Mouse (Mus musculus) CH12.LX (cell line): ENCODE data around the gene Arhgef11. TPM values are rescaled to one million over a fixed set of nuclear protein-coding genes. Genes with fewer than 3 reads are reported as not detected.

ENCODE experiments used
- DNase-seq: peaks from one replicate; pipeline ENCODE4 v3.0.0-alpha.2; 2013; ENCODE audit errors: extremely low read depth
- H3K27ac ChIP-seq: 2 replicates; pipeline ENCODE4 v1.5.1; 2012; ENCODE audit warnings: low read depth, mild to moderate bottlenecking, control low read depth, moderate library complexity; ENCODE audit not compliant: insufficient read depth
- H3K27me3 ChIP-seq: replicated peaks from 2 replicates; pipeline ENCODE3; 2012; ENCODE audit warnings: inconsistent platforms
- H3K36me3 ChIP-seq, 2 experiments: replicated peaks in 1 of 2; 2 replicates each; pipeline versions ENCODE3 to v1.6.1; 2012; ENCODE audit warnings: inconsistent platforms in 1 of 2, low read length in 1 of 2, mild to moderate bottlenecking in 1 of 2, mixed read lengths in 1 of 2, moderate library complexity in 1 of 2; ENCODE audit not compliant: control insufficient read depth in 1 of 2, insufficient read depth in 1 of 2
- H3K4me1 ChIP-seq, 2 experiments: 2 replicates each; pipeline ENCODE4 v1.6.1; 2012; ENCODE audit warnings: inconsistent platforms in 1 of 2, moderate library complexity in 1 of 2; ENCODE audit not compliant: insufficient read depth in 2 of 2, control insufficient read depth in 1 of 2
- H3K4me2 ChIP-seq: 2 replicates; pipeline ENCODE4 v1.6.1; 2012; ENCODE audit warnings: low read depth, mild to moderate bottlenecking, control low read depth; ENCODE audit not compliant: poor library complexity, insufficient read depth, severe bottlenecking
- H3K4me3 ChIP-seq, 3 experiments: fragments of 150-350 bp in 1 of 3; sonication (generic) in 1 of 3; replicated peaks in 1 of 3; 2 replicates each; pipeline versions ENCODE3 to v1.5.1; 2011 to 2012; ENCODE audit warnings: low read depth in 2 of 3, low read length in 2 of 3, mild to moderate bottlenecking in 2 of 3, moderate library complexity in 2 of 3, control low read depth in 1 of 3, improper control_type of control experiment in 1 of 3, inconsistent platforms in 1 of 3, mixed read lengths in 1 of 3; ENCODE audit not compliant: poor library complexity in 1 of 3
- H3K79me2 ChIP-seq: replicated peaks from 2 replicates; pipeline ENCODE4 v1.6.1; 2012; ENCODE audit warnings: mild to moderate bottlenecking, moderate library complexity; ENCODE audit not compliant: control insufficient read depth, poor library complexity, insufficient read depth, severe bottlenecking; ENCODE audit errors: extremely low read depth
- H3K9ac ChIP-seq: 2 replicates; pipeline ENCODE4 v1.6.1; 2012; ENCODE audit warnings: low read depth, mild to moderate bottlenecking, control low read depth, moderate library complexity; ENCODE audit not compliant: insufficient read depth
- H3K9me3 ChIP-seq: replicated peaks from 2 replicates; pipeline ENCODE3; 2012; ENCODE audit warnings: low read length, inconsistent platforms, mixed read lengths
- CTCF ChIP-seq, 2 experiments: IDR thresholded peaks in 1 of 2; conservative IDR thresholded peaks in 1 of 2; 2 replicates each; pipeline ENCODE4 v1.5.1; 2011 to 2012; ENCODE audit warnings: low read depth in 2 of 2, low read length in 2 of 2, improper control_type of control experiment in 1 of 2, inconsistent platforms in 1 of 2, mild to moderate bottlenecking in 1 of 2, moderate library complexity in 1 of 2
- ELF1 ChIP-seq: IDR thresholded peaks from 2 replicates; pipeline ENCODE4 v1.6.1; 2014; ENCODE audit warnings: low read depth, mild to moderate bottlenecking, inconsistent platforms, low read length, improper control_type of control experiment
- HCFC1 ChIP-seq: IDR thresholded peaks from 2 replicates; pipeline ENCODE4 v1.6.1; 2012; ENCODE audit warnings: low read depth, mild to moderate bottlenecking, inconsistent platforms, low read length, improper control_type of control experiment
- JUN ChIP-seq: IDR thresholded peaks from 2 replicates; pipeline ENCODE4 v1.6.1; 2011; ENCODE audit warnings: low read depth, mild to moderate bottlenecking, low read length, improper control_type of control experiment, moderate library complexity; ENCODE audit not compliant: insufficient read depth
- MAX ChIP-seq: IDR thresholded peaks from 2 replicates; pipeline ENCODE4 v1.6.1; 2011; ENCODE audit warnings: low read length, improper control_type of control experiment
- MEF2A ChIP-seq: IDR thresholded peaks from 2 replicates; pipeline ENCODE4 v1.6.1; 2014; ENCODE audit warnings: low read depth, mild to moderate bottlenecking, inconsistent platforms, low read length, improper control_type of control experiment, borderline replicate concordance
- NELFE ChIP-seq: IDR thresholded peaks from 2 replicates; pipeline ENCODE4 v1.6.1; 2011; ENCODE audit warnings: low read depth, low read length, improper control_type of control experiment
- NRF1 ChIP-seq: IDR thresholded peaks from 2 replicates; pipeline ENCODE4 v1.6.1; 2014; ENCODE audit warnings: low read depth, mild to moderate bottlenecking, inconsistent platforms, low read length, improper control_type of control experiment, moderate library complexity
- POLR2A ChIP-seq: IDR thresholded peaks from 2 replicates; pipeline ENCODE4 v1.6.1; 2011; ENCODE audit warnings: low read depth, mild to moderate bottlenecking, improper control_type of control experiment, low read length
- POLR2AphosphoS2 ChIP-seq: IDR thresholded peaks from 2 replicates; pipeline ENCODE4 v1.6.1; 2011; ENCODE audit warnings: low read depth, low read length, improper control_type of control experiment
- RAD21 ChIP-seq: IDR thresholded peaks from 2 replicates; pipeline ENCODE4 v1.6.1; 2011; ENCODE audit warnings: low read depth, mild to moderate bottlenecking, low read length, improper control_type of control experiment, moderate library complexity
- RCOR1 ChIP-seq: conservative IDR thresholded peaks from 2 replicates; pipeline ENCODE4 v1.6.1; 2012; ENCODE audit warnings: low read depth, mild to moderate bottlenecking, inconsistent platforms, low read length, improper control_type of control experiment
- SIN3A ChIP-seq: IDR thresholded peaks from 2 replicates; pipeline ENCODE4 v1.6.1; 2012; ENCODE audit warnings: low read length, improper control_type of control experiment, inconsistent platforms
- SMC3 ChIP-seq: IDR thresholded peaks from 2 replicates; pipeline ENCODE4 v1.6.1; 2011; ENCODE audit warnings: low read depth, low read length, improper control_type of control experiment
- TBP ChIP-seq: conservative IDR thresholded peaks from 2 replicates; pipeline ENCODE4 v1.6.1; 2011; ENCODE audit warnings: low read depth, low read length, improper control_type of control experiment
- USF1 ChIP-seq: IDR thresholded peaks from 2 replicates; pipeline ENCODE4 v1.6.1; 2014; ENCODE audit warnings: low read depth, mild to moderate bottlenecking, inconsistent platforms, low read length, improper control_type of control experiment
- ZC3H11A ChIP-seq: IDR thresholded peaks from 2 replicates; pipeline ENCODE4 v1.6.1; 2012; ENCODE audit warnings: low read depth, mild to moderate bottlenecking, inconsistent platforms, low read length, improper control_type of control experiment
- ZMIZ1 ChIP-seq: IDR thresholded peaks from 2 replicates; pipeline ENCODE4 v1.6.1; 2012; ENCODE audit warnings: low read depth, mild to moderate bottlenecking, inconsistent platforms, low read length, improper control_type of control experiment
- dilution Hi-C: fragments of 300-500 bp; cut with MboI; formaldehyde crosslinking; loops from 2 replicates; pipeline ENCODE4 v1.14.3; 2020; ENCODE audit warnings: low sequenced_read_pairs; ENCODE audit not compliant: extremely low pct_unique_long_range_greater_than_20kb, extremely low pct_ligation_motif_present
- in situ Hi-C: fragments of 300-500 bp; cut with MboI; formaldehyde crosslinking; loops from 3 replicates; pipeline ENCODE4 v1.14.3; 2019; ENCODE audit warnings: low sequenced_read_pairs, low pct_ligation_motif_present, low pct_unique_long_range_greater_than_20kb, mixed read lengths
- polyA plus RNA-seq: library from polyadenylated mRNA; unstranded; fragments of >175 nt; gene quantifications from 2 replicates; pipeline ENCODE4 v1.2.1, GENCODE M21; 2012; ENCODE audit warnings: low read depth; ENCODE audit not compliant: insufficient read length
- total RNA-seq, 2 experiments: library from RNA; depleted of rRNA; stranded (reverse); fragments of 300-350 nt in 1 of 2; fragments of >200 nt in 1 of 2; gene quantifications; 2 replicates each; pipeline ENCODE4 v1.2.3; 2012 to 2014

Gene Arhgef11
- total and polyA plus RNA-seq, 3 experiments = 5.6 to 11.7 (median 8.7) TPM

DNA sequence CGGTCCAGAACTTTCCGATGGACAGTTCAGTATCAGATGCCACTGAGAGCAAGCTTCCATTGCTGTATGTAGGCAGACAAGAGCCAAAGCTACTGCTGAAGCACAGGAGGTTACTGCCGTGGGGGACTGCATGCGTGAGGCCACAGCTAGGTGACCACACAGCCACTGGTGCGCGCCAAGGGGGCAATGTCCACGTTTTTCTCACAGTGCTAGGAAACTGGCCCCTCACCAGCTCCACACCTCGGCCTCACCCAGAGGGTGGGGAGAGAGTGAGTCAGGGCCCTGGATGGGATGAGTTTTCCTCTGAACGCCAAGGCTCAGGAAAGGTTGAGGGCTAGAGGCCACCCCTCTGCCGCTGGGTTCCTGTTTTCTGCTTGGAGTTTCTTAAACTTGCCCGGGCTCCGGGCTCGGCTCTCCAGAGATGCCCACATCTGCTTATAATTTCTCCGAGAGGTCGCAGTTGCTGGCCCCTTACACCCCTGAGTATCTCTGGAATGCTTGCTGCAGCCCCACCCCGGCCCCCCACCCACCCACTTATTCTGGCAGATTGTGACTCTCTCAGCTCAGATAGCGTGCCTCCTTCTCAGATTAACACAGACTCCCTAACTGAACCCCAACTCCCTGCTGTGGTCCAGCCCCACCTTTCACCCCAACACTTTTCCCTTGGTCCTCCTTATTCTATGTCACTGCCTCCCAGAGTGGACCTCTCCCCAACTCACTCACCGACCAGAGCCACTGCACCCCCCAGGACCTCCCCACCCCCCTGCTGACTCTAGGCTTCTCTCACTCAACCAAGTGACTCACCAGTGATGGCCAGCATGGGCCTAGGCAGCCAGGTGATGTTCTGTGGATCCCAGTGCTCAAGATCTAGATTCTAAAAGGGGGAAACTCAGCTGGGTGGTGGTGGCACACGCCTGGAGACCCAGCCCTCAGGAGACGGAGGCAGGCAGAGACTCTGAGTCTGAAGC lies 144.3 kb downstream of the Arhgef11 start:
- H3K9ac ChIP-seq = no peak overlapping the region
- no peak overlapping the region for H3K4me2 ChIP-seq
- in situ Hi-C loops (no loop called here), dilution Hi-C loops (no loop called here)
- no peaks in the 10 kb centered on the region for H3K36me3 ChIP-seq
- peaks cover 8 to 28% of the 10 kb centered on the region in 2 experiments for H3K4me1 ChIP-seq
- H3K27me3 ChIP-seq = peaks cover 19% of the 10 kb centered on the region
- TF ChIP-seq SIN3A = no peak
- no peak for TF ChIP-seq ELF1
- TF ChIP-seq TBP = no peak
- no peak for TF ChIP-seq HCFC1
- H3K79me2 ChIP-seq = no peaks in the 10 kb centered on the region
- no peak overlapping the region for H3K27ac ChIP-seq
- no peak overlapping the region for H3K4me3 ChIP-seq
- DNase-seq = no peak
- no peaks in the 10 kb centered on the region for H3K9me3 ChIP-seq

DNA sequence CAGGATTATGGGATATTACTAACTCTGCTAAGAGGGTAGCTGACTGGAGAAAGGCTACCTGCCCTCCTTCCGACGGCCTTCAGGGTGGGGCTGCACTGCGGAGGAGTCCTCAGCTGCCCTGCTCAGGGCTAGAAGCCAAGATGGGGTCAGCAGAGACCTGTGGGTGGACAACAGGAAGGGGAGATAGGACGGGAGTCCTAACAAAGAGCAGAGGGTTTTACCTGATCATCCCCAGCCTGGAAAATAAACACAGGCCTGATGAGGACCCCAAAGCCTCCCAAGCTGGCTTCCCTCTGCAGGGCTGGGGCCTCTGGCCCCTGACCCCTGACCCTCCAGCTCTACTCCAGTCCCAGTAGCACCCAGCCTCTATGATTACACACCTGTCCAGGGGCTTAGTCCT lies 145.8 kb downstream of the Arhgef11 start:
- peaks cover 8 to 30% of the 10 kb centered on the region in 2 experiments for H3K4me1 ChIP-seq
- H3K9me3 ChIP-seq = no peaks in the 10 kb centered on the region
- H3K4me3 ChIP-seq = no peak overlapping the region
- in situ Hi-C loops = no loop called here
- peaks cover 13% of the 10 kb centered on the region for H3K27me3 ChIP-seq
- H3K79me2 ChIP-seq = no peaks in the 10 kb centered on the region
- no peak overlapping the region for H3K4me2 ChIP-seq
- dilution Hi-C loops = no loop called here
- no peak overlapping the region for H3K9ac ChIP-seq
- no peaks in the 10 kb centered on the region for H3K36me3 ChIP-seq
- TF ChIP-seq RCOR1 = no peak
- no peak for TF ChIP-seq POLR2AphosphoS2
- no peak for TF ChIP-seq CTCF (conservative IDR thresholded peaks at IDR 0.05 in 1 of 2, IDR thresholded peaks at IDR 0.05 in 1 of 2; ENCODE audit: low read depth in 2 of 2, low read length in 2 of 2)
- no peak for TF ChIP-seq SMC3
- TF ChIP-seq ELF1 = no peak
- TF ChIP-seq JUN = no peak
- no peak for TF ChIP-seq NELFE
- no peak for TF ChIP-seq MAX
- TF ChIP-seq ZMIZ1 = no peak
- TF ChIP-seq ZC3H11A = no peak
- TF ChIP-seq NRF1 = no peak
- TF ChIP-seq MEF2A = no peak
- no peak for TF ChIP-seq RAD21
- no peak for TF ChIP-seq USF1
- no peak for TF ChIP-seq POLR2A
- DNase-seq = no peak
- no peak overlapping the region for H3K27ac ChIP-seq
